Mouse (Mus musculus) limb, embryonic 12.5 days (tissue): ENCODE measurements around the gene Kif5c. TPM values are rescaled to one million over a fixed set of nuclear protein-coding genes. Genes with fewer than 3 reads are reported as not detected.

Experiments used
- ATAC-seq: fragments of 200-750 bp; cut with Nextera tagmentation; 2 replicates; pipeline ENCODE4 v1.8.0; 2017; ENCODE audit warnings: low read depth, moderate TSS enrichment; ENCODE audit not compliant: insufficient number of reproducible peaks, insufficient read depth, low FRiP score, low TSS enrichment
- H3K27ac ChIP-seq: fragments of 300-500 bp; sonication (generic); 2 replicates; pipeline ENCODE4 v1.5.1; 2016; ENCODE audit warnings: mild to moderate bottlenecking, moderate library complexity
- H3K27me3 ChIP-seq: fragments of 300-500 bp; sonication (generic); 2 replicates; pipeline ENCODE4 v1.6.1; 2016; ENCODE audit warnings: mild to moderate bottlenecking, moderate library complexity
- H3K36me3 ChIP-seq: fragments of 300-500 bp; sonication (generic); 2 replicates; pipeline ENCODE4 v1.6.1; 2016; ENCODE audit warnings: mild to moderate bottlenecking, moderate library complexity
- H3K4me1 ChIP-seq: fragments of 300-500 bp; sonication (generic); replicated peaks from 2 replicates; pipeline ENCODE4 v1.6.1; 2016
- H3K4me2 ChIP-seq: fragments of 300-500 bp; sonication (generic); 2 replicates; pipeline ENCODE4 v1.6.1; 2016; ENCODE audit warnings: mild to moderate bottlenecking, moderate library complexity
- H3K4me3 ChIP-seq: fragments of 300-500 bp; sonication (generic); replicated peaks from 2 replicates; pipeline ENCODE4 v1.5.1; 2016; ENCODE audit warnings: mild to moderate bottlenecking
- H3K9ac ChIP-seq: fragments of 300-500 bp; sonication (generic); replicated peaks from 2 replicates; pipeline ENCODE4 v1.6.1; 2016; ENCODE audit warnings: mild to moderate bottlenecking, moderate library complexity
- H3K9me3 ChIP-seq: fragments of 300-500 bp; sonication (generic); 2 replicates; pipeline ENCODE4 v1.6.1; 2016; ENCODE audit warnings: mild to moderate bottlenecking, moderate library complexity
- whole genome bisulfite sequencing: fragments of 180-500 bp; shearing (Covaris S2); methylation state at CpG from one replicate; pipeline ENCODE4 v1.1.7; 2016; 5-methylcytosine and 5-hydroxymethylcytosine counted together
- polyA plus RNA-seq: library from polyadenylated mRNA; unstranded; fragments of >200 nt; fragmentation: Nextera tagmentation; extraction: Ambion mirVana; gene quantifications from 2 replicates; pipeline ENCODE4 v1.2.1, GENCODE M21; 2016

Kif5c gene
- polyA plus RNA-seq, 1 experiment from 2014 or later, result 15.0 TPM

- H3K36me3 ChIP-seq, result peaks cover 55% of the 10 kb centered on the region
- 84% methylated on average over 5 of the region's 5 CpGs for WGBS
- no peak overlapping the region for H3K9ac ChIP-seq
- no peak overlapping the region for H3K4me3 ChIP-seq
- no peak overlapping the region for H3K27ac ChIP-seq
- no peaks in the 10 kb centered on the region for H3K9me3 ChIP-seq
- ATAC-seq, result no peak
- H3K4me2 ChIP-seq, result no peak overlapping the region
- no peaks in the 10 kb centered on the region for H3K27me3 ChIP-seq
- no peaks in the 10 kb centered on the region for H3K4me1 ChIP-seq
Observed at GRCm38 (mm10) chr2:49698851-49699250, 79.8 kb downstream of the Kif5c start.

GRCm38 (mm10) chr2:49700176-49700971 is 81.3 kb downstream of the Kif5c start:
- Histone ChIP-seq H3K4me1 (no peaks in the 10 kb centered on the region), H3K27me3 (no peaks in the 10 kb centered on the region), H3K27ac (no peak overlapping the region), H3K9me3 (no peaks in the 10 kb centered on the region), H3K4me2 (no peak overlapping the region), H3K9ac (no peak overlapping the region), H3K4me3 (no peak overlapping the region), H3K36me3 (peaks cover 59% of the 10 kb centered on the region)
- WGBS, result 93% methylated on average over 22 of the region's 22 CpGs
- ATAC-seq, result no peak

GRCm38 (mm10) chr2:49710223-49710622 is 91.1 kb downstream of the Kif5c start:
- Histone ChIP-seq H3K4me1 (peaks cover 15% of the 10 kb centered on the region), H3K36me3 (peaks cover 23% of the 10 kb centered on the region), H3K27ac (no peak overlapping the region), H3K4me2 (no peak overlapping the region), H3K9ac (no peak overlapping the region), H3K9me3 (no peaks in the 10 kb centered on the region), H3K27me3 (no peaks in the 10 kb centered on the region), H3K4me3 (no peak overlapping the region)
- WGBS, result 82% methylated on average over 3 of the region's 3 CpGs
- ATAC-seq, result no peak

- no peak overlapping the region for H3K4me3 ChIP-seq
- no peak overlapping the region for H3K9ac ChIP-seq
- H3K27ac ChIP-seq, result no peak overlapping the region
- no peaks in the 10 kb centered on the region for H3K27me3 ChIP-seq
- WGBS, result 84% methylated on average over 6 of the region's 6 CpGs
- no peak overlapping the region for H3K4me2 ChIP-seq
- H3K4me1 ChIP-seq, result peaks cover 15% of the 10 kb centered on the region
- H3K36me3 ChIP-seq, result peaks cover 26% of the 10 kb centered on the region
- H3K9me3 ChIP-seq, result no peaks in the 10 kb centered on the region
- no peak for ATAC-seq
Observed at GRCm38 (mm10) chr2:49711693-49712092, 92.6 kb downstream of the Kif5c start.

GRCm38 (mm10) chr2:49712336-49712887 is 93.3 kb downstream of the Kif5c start:
- Histone ChIP-seq H3K4me2 (no peak overlapping the region), H3K4me3 (no peak overlapping the region), H3K27ac (no peak overlapping the region), H3K36me3 (peaks cover 31% of the 10 kb centered on the region), H3K4me1 (peaks cover 15% of the 10 kb centered on the region), H3K27me3 (no peaks in the 10 kb centered on the region), H3K9ac (no peak overlapping the region), H3K9me3 (no peaks in the 10 kb centered on the region)
- no peak for ATAC-seq
- WGBS, result 63% methylated on average over 7 of the region's 7 CpGs

GRCm38 (mm10) chr2:49716490-49716889 is 97.4 kb downstream of the Kif5c start:
- H3K36me3 ChIP-seq, result peaks cover 12% of the 10 kb centered on the region

GRCm38 (mm10) chr2:49717437-49718116 is 98.5 kb downstream of the Kif5c start:
- Histone ChIP-seq H3K27me3 (no peaks in the 10 kb centered on the region), H3K27ac (peak overlapping the region; percentile 76), H3K9ac (no peak overlapping the region), H3K9me3 (no peaks in the 10 kb centered on the region), H3K4me2 (no peak overlapping the region), H3K4me1 (peaks cover 43% of the 10 kb centered on the region), H3K36me3 (peaks cover 12% of the 10 kb centered on the region), H3K4me3 (no peak overlapping the region)
- no peak for ATAC-seq
- 90% methylated on average over 18 of the region's 18 CpGs for WGBS

More at GRCm38 (mm10) chr2:49716490-49716889, 97.4 kb downstream of the Kif5c start:
- no peak for ATAC-seq
- H3K9ac ChIP-seq, result no peak overlapping the region
- H3K27ac ChIP-seq, result no peak overlapping the region
- no peak overlapping the region for H3K4me2 ChIP-seq
- H3K4me3 ChIP-seq, result no peak overlapping the region
- H3K9me3 ChIP-seq, result no peaks in the 10 kb centered on the region
- no peaks in the 10 kb centered on the region for H3K27me3 ChIP-seq
- peaks cover 42% of the 10 kb centered on the region for H3K4me1 ChIP-seq
- 86% methylated on average over 7 of the region's 7 CpGs for WGBS

GRCm38 (mm10) chr2:49718492-49718891 is 99.4 kb downstream of the Kif5c start:
- 0 out of 2 replicates have a peak, but pooled peaks have one; percentile 43 for ATAC-seq
- Histone ChIP-seq H3K9me3 (no peaks in the 10 kb centered on the region), H3K4me2 (no peak overlapping the region), H3K4me1 (peaks cover 50% of the 10 kb centered on the region), H3K27me3 (peaks cover 5% of the 10 kb centered on the region; the same call in 1 of the 2 replicates), H3K4me3 (no peak overlapping the region), H3K36me3 (peaks cover 17% of the 10 kb centered on the region), H3K27ac (peak overlapping the region; percentile 76), H3K9ac (no peak overlapping the region)
- 18% methylated on average over 3 of the region's 3 CpGs for WGBS

- H3K36me3 ChIP-seq, result peaks cover 23% of the 10 kb centered on the region
- peaks cover 5% of the 10 kb centered on the region; the same call in 1 of the 2 replicates for H3K27me3 ChIP-seq
- peaks cover 50% of the 10 kb centered on the region for H3K4me1 ChIP-seq
- no peak overlapping the region for H3K4me3 ChIP-seq
- H3K9me3 ChIP-seq, result no peaks in the 10 kb centered on the region
- WGBS, result 9% methylated on average over 8 of the region's 8 CpGs
- H3K9ac ChIP-seq, result no peak overlapping the region
- peak overlapping the region; percentile 34 for H3K4me2 ChIP-seq
- ATAC-seq, result peak; percentile 18; the same call in 1 of the 2 replicates
- peak overlapping the region; percentile 70; the same call in 1 of the 2 replicates for H3K27ac ChIP-seq
Observed at GRCm38 (mm10) chr2:49718935-49719850, 100.1 kb downstream of the Kif5c start.

- H3K9ac ChIP-seq, result no peak overlapping the region
- 5% methylated on average over 6 of the region's 6 CpGs for WGBS
- peaks cover 30% of the 10 kb centered on the region for H3K36me3 ChIP-seq
- H3K27ac ChIP-seq, result peak overlapping the region; percentile 70; the same call in 1 of the 2 replicates
- peak overlapping the region; percentile 34 for H3K4me2 ChIP-seq
- no peaks in the 10 kb centered on the region for H3K9me3 ChIP-seq
- H3K4me3 ChIP-seq, result no peak overlapping the region
- ATAC-seq, result no peak
- peaks cover 5% of the 10 kb centered on the region; the same call in 1 of the 2 replicates for H3K27me3 ChIP-seq
- peaks cover 50% of the 10 kb centered on the region for H3K4me1 ChIP-seq
Observed at GRCm38 (mm10) chr2:49719854-49720253, 100.8 kb downstream of the Kif5c start.
